8 mouse cellular contexts compared by ENCODE assay signal in the genomic region with DNA sequence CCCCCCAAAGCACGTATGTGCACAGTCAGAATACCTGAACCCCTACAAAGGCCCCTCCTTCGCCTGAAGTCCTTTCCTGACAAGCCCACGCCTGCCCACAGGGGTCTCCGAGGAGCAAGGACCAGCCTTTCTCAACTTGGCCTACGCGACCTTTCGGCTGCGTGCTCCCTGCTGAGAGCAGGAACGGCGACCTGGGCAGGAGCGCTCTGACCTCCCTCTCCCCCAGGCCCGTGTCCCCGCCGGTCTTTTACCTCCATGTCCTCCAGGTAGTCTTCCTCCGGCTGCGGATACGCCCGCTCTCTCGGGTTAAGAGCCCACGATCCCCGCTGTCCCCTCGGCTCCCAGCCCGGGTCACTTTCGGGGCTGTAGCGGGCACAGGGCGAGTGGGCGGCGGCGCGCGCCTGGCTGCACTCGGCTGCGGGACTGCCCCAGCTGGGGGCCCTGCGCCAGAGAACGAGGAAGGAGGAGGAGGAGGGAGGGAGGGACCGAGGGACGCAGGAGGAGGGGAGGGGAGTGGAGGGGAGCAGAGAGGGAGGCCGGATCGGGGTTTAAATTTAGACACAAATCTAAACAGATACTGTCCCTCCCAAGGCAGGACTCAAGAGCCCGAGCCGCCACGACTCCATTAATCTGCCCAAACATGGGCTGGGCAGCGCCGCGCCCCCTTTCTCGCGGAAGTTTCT. TPM values are rescaled to one million over a fixed set of nuclear protein-coding genes. Genes with fewer than 3 reads are reported as not detected.
DNase-seq lines count a peak whose midpoint lies in the region; ATAC-seq and TF ChIP-seq lines count a peak whose summit lies in the region.

No protein-coding gene starts in this region.

- peak overlapping the region; percentile 58 for H3K9ac ChIP-seq in hindbrain, embryonic 14.5 days
- peak overlapping the region; percentile 73 for H3K9ac ChIP-seq in liver, embryonic 11.5 days (ENCODE audit: low read depth, low read length)

- no peaks in the 10 kb centered on the region for H3K36me3 ChIP-seq in hindbrain, embryonic 14.5 days (replicated peaks; ENCODE audit: control insufficient read depth, insufficient read depth)
- H3K36me3 ChIP-seq in liver, embryonic 11.5 days (ENCODE audit: control insufficient read depth, insufficient read depth, low read length): no peaks in the 10 kb centered on the region

- no peaks in the 10 kb centered on the region for H3K9me3 ChIP-seq in hindbrain, embryonic 14.5 days (ENCODE audit: control insufficient read depth, low read length)
- H3K9me3 ChIP-seq in liver, embryonic 11.5 days (ENCODE audit: control insufficient read depth, low read length): no peaks in the 10 kb centered on the region

- H3K4me3 ChIP-seq in brown adipose tissue, adult 24 weeks (ENCODE audit: insufficient read depth, low read depth, low read length): peak overlapping the region; percentile 97
- peak overlapping the region; percentile 89 for H3K4me3 ChIP-seq in gastrocnemius, adult 2 months
- peak overlapping the region; percentile 57 for H3K4me3 ChIP-seq in hindbrain, embryonic 14.5 days (replicated peaks; ENCODE audit: low read length)
- peak overlapping the region; percentile 70 for H3K4me3 ChIP-seq in liver, embryonic 11.5 days (ENCODE audit: low read depth, low read length)

- H3K27ac ChIP-seq in brown adipose tissue, adult 24 weeks (replicated peaks; ENCODE audit: low read depth, low read length): peak overlapping the region; percentile 95
- peak overlapping the region; percentile 99 for H3K27ac ChIP-seq in gastrocnemius, adult 2 months
- 0 out of 2 replicates have a peak overlapping the region, but pooled peaks have one; percentile 27 for H3K27ac ChIP-seq in hindbrain, embryonic 14.5 days
- peak overlapping the region; percentile 58 for H3K27ac ChIP-seq in liver, embryonic 11.5 days (ENCODE audit: low read depth, low read length)

- 1% methylated on average over 46 of the region's 47 CpGs for WGBS in hindbrain, embryonic 14.5 days
- WGBS in liver, embryonic 11.5 days: under 1% methylated on average over 47 of the region's 47 CpGs

- peak; percentile 43; the same call in 1 of the 2 replicates for ATAC-seq in hindbrain, embryonic 14.5 days (ENCODE audit: low FRiP score)
- ATAC-seq in liver, embryonic 11.5 days (replicated peaks; ENCODE audit: low FRiP score): peak; percentile 64
- ATAC-seq in monocyte, adult 5-6 weeks (replicated peaks; ENCODE audit: insufficient number of reproducible peaks, low FRiP score, low TSS enrichment, poor library complexity, severe bottlenecking): peak; percentile 29; the same call in 1 of the 2 replicates

- peak; percentile 36 for DNase-seq in ES-CJ7 (ENCODE audit: low read depth, low spot score)
- peak; percentile 93 for DNase-seq in gastrocnemius, adult 2 months
- DNase-seq in hindbrain, embryonic 14.5 days (ENCODE audit: low spot score): no peak
- DNase-seq in liver, embryonic 11.5 days (ENCODE audit: low spot score): peak; percentile 66
- DNase-seq in thymus, adult 18-20 months: peak; percentile 63 to 70
- no peak for DNase-seq in frontal cortex, postnatal 14 days (ENCODE audit: low spot score in 2 of 2)

- H3K27me3 ChIP-seq in hindbrain, embryonic 14.5 days (ENCODE audit: control insufficient read depth, insufficient read depth, low read length): peaks cover 33% of the 10 kb centered on the region
- peaks cover 11% of the 10 kb centered on the region for H3K27me3 ChIP-seq in liver, embryonic 11.5 days (replicated peaks; ENCODE audit: control insufficient read depth, insufficient read depth, low read length)

- no peak for TF ChIP-seq CTCF in gastrocnemius, adult 2 months (IDR thresholded peaks at IDR 0.05)

- H3K4me1 ChIP-seq in brown adipose tissue, adult 24 weeks (ENCODE audit: control insufficient read depth, insufficient read depth, insufficient read length, low read length): peaks cover 22% of the 10 kb centered on the region
- H3K4me1 ChIP-seq in hindbrain, embryonic 14.5 days (replicated peaks; ENCODE audit: control insufficient read depth, insufficient read depth, low read length): no peaks in the 10 kb centered on the region
- H3K4me1 ChIP-seq in liver, embryonic 11.5 days (replicated peaks; ENCODE audit: control insufficient read depth, insufficient read depth, low read length): peaks cover 38% of the 10 kb centered on the region

- peak overlapping the region; percentile 100 for H3K4me2 ChIP-seq in hindbrain, embryonic 14.5 days (replicated peaks)
- H3K4me2 ChIP-seq in liver, embryonic 11.5 days: peak overlapping the region; percentile 97

- intact Hi-C loops in gastrocnemius, adult 2 months (cut with DNase I): loop anchor here (2.0 to 5.0 kb wide), 2 partner anchors 27 to 40 kb away; no protein-coding TSS in a partner anchor

RNA-seq across cellular contexts. Expression of a gene that starts 1.8 kb away (rescaled TPM):
- 4.8 and 8.8 TPM in 2 replicates for polyA plus RNA-seq in brown adipose tissue, adult 24 weeks (2012; ENCODE audit: insufficient read depth, insufficient read length, missing spikeins)
- 10 to 100 TPM; 93.3 to 95.0 TPM for total RNA-seq in gastrocnemius, adult 2 months (2021)
- 6.0 and 8.4 TPM in 2 replicates for polyA plus RNA-seq in hindbrain, embryonic 14.5 days (2014; fragmentation: Nextera tagmentation; extraction: Ambion mirVana)
- 13.3 and 17.8 TPM in 2 replicates for polyA plus RNA-seq in liver, embryonic 11.5 days (2014; fragmentation: Nextera tagmentation; extraction: Ambion mirVana)
- total RNA-seq in monocyte, adult 5-6 weeks (2017): 85.7 to 143 TPM (median 87.9 TPM) in 3 replicates

RNA-seq across cellular contexts. Expression of a gene that starts 55.8 kb away (rescaled TPM):
- polyA plus RNA-seq in brown adipose tissue, adult 24 weeks (2012; ENCODE audit: insufficient read depth, insufficient read length, missing spikeins): 82.8 and 109 TPM in 2 replicates
- 10 to 100 TPM; 46.2 to 67.4 TPM for total RNA-seq in gastrocnemius, adult 2 months (2021)
- polyA plus RNA-seq in hindbrain, embryonic 14.5 days (2014; fragmentation: Nextera tagmentation; extraction: Ambion mirVana): 35.2 and 36.5 TPM in 2 replicates
- polyA plus RNA-seq in liver, embryonic 11.5 days (2014; fragmentation: Nextera tagmentation; extraction: Ambion mirVana): 237 and 244 TPM in 2 replicates
- 97.4 to 180 TPM (median 175 TPM) in 3 replicates for total RNA-seq in monocyte, adult 5-6 weeks (2017)

Comparison
In these comparisons a context has a peak if more than half of its experiments do, and no peak if none do; other contexts are left out.
1. DNase-seq: peak in ES-CJ7 (single experiment), gastrocnemius, adult 2 months (single experiment), liver, embryonic 11.5 days (single experiment) and thymus, adult 18-20 months (2 of 2); none in hindbrain, embryonic 14.5 days (single experiment) and frontal cortex, postnatal 14 days (0 of 2).
2. H3K27ac ChIP-seq: peak in every context shown above with its lines; median percentile 99 in gastrocnemius, adult 2 months; 95 in brown adipose tissue, adult 24 weeks; 58 in liver, embryonic 11.5 days; 27 in hindbrain, embryonic 14.5 days.
3. Peak in every context shown above with its lines, with median percentiles within 50 percentile points of each other: H3K4me3 ChIP-seq and ATAC-seq.